Mouse (Mus musculus): Measurements from ENCODE around the gene Olfr568.
A peak's percentile ranks its signal among the peaks of the same experiment; 100 is the strongest.

The Olfr568 gene

GRCm38 (mm10) chr7:102876822-102877221, at the start of gene Olfr568:
TSS of gene Olfr568 (plus strand) at chr7:102877122.
- DNase-seq (ENCODE audit: low read depth, low spot score), result no peak

DNA sequence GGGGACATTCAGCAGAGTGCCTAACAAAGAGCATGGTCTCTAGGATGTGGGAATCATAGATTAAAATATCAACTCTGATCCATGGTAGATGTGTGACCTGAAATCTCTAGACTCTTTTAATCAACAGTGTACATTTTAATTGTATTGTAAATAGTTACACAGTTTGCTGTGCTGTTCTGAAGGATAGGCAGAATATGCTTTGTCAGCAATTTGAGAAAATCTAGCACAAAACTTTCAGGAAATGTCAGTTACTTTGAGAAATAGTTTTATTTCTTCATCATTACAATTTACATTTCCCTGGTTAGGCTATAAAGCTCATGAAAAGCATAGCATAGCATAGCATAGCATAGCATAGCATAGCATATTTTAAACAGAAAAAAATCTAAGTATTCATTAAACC, 21.1 kb upstream of the Olfr568 start:
- DNase-seq (ENCODE audit: low read depth, low spot score), result no peak

DNA sequence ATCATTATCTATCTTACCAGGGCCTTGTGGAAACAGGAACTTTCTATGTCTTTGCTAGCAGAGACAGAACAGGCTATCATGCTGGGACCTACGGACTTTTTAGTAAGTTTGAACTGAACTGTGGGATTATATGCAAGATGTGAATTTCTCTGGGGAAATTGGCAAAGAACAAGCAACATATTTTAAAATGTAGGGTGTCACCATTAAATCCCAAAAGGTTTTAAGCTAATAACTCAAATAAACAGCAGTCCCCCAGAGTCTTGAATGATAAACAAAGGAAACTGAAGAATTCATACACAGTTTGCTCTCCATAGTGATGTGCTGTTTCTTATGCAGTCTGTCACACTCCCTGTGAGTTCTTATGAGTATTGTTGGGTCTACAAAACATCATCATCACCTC, 18.3 kb upstream of the Olfr568 start, which contains the start of gene Olfr566:
Gene Olfr566 (minus strand): TSS at position 101 of the 400 bp plus-strand sequence.
- no peak for DNase-seq (ENCODE audit: low read depth, low spot score)

DNA sequence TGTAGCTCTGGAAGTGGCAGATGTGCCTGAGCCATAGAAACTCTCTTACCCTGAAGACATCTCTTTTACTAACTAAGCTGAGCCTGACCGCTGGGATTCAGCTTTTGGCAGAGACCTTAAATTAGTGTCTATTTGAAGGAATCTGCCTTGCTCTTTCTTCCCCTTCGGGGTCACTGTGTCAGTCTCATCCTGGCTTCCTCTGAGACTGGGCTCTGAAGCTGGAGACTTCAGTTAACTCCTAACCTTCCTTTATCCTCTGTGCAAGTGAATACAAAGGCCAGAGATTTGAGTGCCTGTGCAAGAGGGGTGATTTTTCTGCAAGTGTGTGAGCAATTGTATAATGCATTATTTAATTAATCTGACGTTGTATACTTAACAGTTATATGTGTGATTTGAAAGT, 13.9 kb downstream of the Olfr568 start, which contains the start of gene Olfr569:
Gene Olfr569 (minus strand): TSS at position 101 of the 400 bp plus-strand sequence.
- DNase-seq (ENCODE audit: low read depth, low spot score), result no peak

- no peak for DNase-seq (ENCODE audit: low read depth, low spot score)
These were observed 38.3 kb downstream of the Olfr568 start for GRCm38 (mm10) chr7:102915261-102915660.

DNA sequence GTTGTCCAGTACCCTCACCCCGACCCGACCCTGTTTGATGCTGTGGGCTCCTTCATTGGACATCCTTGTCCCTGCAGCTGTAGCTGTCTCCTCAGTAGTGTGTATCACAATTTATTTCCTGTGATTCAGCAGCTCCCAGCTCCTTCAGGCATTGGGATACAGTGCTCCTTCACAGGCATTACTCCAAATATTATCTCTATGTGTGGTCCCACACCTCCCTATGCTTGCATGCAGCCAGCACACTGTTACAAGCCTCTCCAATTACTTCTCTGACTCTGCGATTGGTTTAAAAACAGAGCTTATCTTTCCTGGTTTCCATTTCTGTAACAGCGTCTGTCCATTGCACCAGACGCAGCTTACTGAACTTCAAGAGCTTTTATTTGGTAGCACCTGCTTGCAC, 39.5 kb downstream of the Olfr568 start:
- DNase-seq (ENCODE audit: low read depth, low spot score), result no peak

DNA sequence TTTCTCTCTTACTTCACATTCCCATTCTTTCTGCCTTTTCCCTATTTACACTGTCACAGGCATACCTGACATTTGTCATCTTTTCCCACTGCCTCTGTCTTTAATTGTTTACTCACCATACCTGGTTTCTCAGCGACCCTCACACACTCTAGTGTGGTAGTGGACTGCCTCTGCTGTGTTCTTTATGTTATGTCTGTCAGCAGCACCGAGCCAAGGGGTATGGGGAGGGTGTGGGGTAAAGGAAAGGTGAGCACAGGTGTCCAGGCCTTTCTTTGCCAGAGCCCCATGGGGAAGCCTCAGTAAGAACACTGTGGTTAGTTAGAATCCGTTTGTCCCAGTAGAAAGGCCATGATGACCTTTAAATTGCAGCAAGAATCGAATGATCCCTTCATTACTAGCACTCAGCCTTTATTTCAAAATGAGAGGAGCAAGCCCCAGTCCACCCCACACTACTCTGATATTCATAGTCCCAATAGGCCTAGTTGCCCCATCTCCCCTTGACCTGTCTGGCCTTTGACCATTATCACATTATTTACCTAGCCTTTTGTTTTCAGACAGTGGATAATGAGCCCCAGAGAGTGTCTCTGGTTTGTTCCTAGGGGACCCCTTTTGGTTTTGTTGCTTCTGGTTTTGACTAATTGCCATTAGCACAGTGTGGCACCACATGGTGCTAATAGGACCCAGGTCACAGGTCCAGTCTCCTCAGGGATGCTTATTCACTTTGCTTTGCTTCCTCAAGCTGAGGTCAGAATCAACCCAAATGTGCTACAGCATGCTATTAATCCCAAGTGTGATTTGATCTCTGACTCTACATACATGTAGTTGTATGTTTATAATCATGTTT, 40.3 kb downstream of the Olfr568 start, which contains the start of gene Olfr571:
Gene Olfr571 (minus strand): TSS at position 505 of the 844 bp plus-strand sequence.
- no peak for DNase-seq (ENCODE audit: low read depth, low spot score)

DNA sequence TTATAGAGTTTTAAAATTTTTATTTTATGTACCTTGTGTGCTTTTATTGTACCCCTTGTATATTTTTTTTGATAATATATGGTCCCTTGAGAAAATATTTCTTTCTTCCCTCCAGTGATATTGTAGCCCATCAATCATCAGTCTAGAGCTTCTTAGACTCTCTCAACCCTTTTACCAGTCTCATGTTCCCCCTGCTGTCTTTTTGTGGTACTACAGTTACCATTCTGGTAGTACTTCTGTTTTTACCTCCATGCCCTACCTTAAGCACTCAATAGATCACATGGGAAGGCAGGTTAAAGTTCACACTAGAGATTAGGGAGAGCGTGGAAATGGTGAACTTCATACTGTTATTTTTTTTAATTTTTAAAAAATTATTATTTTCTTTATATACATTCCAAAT, 42.7 kb downstream of the Olfr568 start:
- DNase-seq (ENCODE audit: low read depth, low spot score), result peak; percentile 20

GRCm38 (mm10) chr7:102924109-102924508, 47.2 kb downstream of the Olfr568 start, which contains the start of gene Olfr572:
TSS of gene Olfr572 (plus strand) at chr7:102924409.
- DNase-seq (ENCODE audit: low read depth, low spot score), result no peak

- no peak for DNase-seq (ENCODE audit: low read depth, low spot score)
These were observed 50.2 kb downstream of the Olfr568 start for GRCm38 (mm10) chr7:102927105-102927504.

All from embryo, embryonic 11.5 days (tissue).